17 mouse cellular contexts compared by ENCODE assay signal in the genomic region with DNA sequence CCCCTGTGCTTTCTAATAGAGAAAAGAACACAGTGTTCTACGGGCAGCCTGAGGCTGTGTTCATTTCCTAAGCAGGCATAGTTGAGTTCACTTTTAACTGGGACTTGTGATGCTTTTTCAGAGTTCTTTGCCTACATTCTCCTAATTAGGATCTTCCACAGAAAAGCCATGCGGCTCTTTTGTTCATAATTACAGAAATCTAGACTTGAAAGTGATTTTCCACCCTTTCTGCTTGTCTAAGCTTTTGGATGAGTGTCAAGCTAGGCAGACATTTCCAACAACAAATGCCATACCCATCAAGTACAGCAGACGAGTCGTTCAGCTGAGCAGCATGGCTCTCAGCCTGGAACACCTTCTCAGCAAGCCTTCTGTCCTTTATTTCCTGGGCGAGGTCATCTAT.
DNase-seq lines count a peak whose midpoint lies in the region; ATAC-seq and TF ChIP-seq lines count a peak whose summit lies in the region.
"Had no signal": no experiment of that assay in that cellular context is flagged by ENCODE, and none has a peak within 500 bp of the region (broad histone marks: within the 10 kb centered on the region; RNA-seq: fewer than 3 reads in every experiment).

No protein-coding gene starts in this region.

- WGBS in midbrain, postnatal 0 days = 73% methylated on average over 5 of the region's 5 CpGs
- WGBS in midbrain, embryonic 13.5 days = 83% methylated on average over 5 of the region's 5 CpGs
- WGBS in forebrain, embryonic 16.5 days = 17% methylated on average over 5 of the region's 5 CpGs

- H3K4me2 ChIP-seq in midbrain, postnatal 0 days (ENCODE audit: low read depth, low read length, poor library complexity, severe bottlenecking) = no peak overlapping the region
- H3K4me2 ChIP-seq in midbrain, embryonic 13.5 days (replicated peaks) = no peak overlapping the region
- H3K4me2 ChIP-seq in forebrain, embryonic 16.5 days (ENCODE audit: low read length) = no peak overlapping the region
- H3K4me2 ChIP-seq: embryonic facial prominence, embryonic 13.5 days; heart, embryonic 11.5 days; limb, embryonic 13.5 days had no signal

- H3K27ac ChIP-seq in midbrain, postnatal 0 days (ENCODE audit: low read depth, low read length) = no peak overlapping the region
- H3K27ac ChIP-seq in midbrain, embryonic 13.5 days = no peak overlapping the region
- peak overlapping the region; percentile 65 for H3K27ac ChIP-seq in forebrain, embryonic 16.5 days (ENCODE audit: low read length)
- H3K27ac ChIP-seq: embryonic facial prominence, embryonic 13.5 days; limb, embryonic 13.5 days; midbrain, embryonic 10.5 days had no signal

- peak; percentile 8 to 34 for DNase-seq in cerebellum, postnatal 14 days
- peak; percentile 3 for DNase-seq in midbrain, postnatal 0 days (ENCODE audit: low spot score)
- DNase-seq in layer of hippocampus, postnatal 14 days (ENCODE audit: low spot score in 2 of 2) = peak; percentile 44 to 78
- no peak for DNase-seq in urinary bladder, adult 18-20 months (ENCODE audit: low spot score in 2 of 2)
- DNase-seq in ovary, adult 18-20 months (ENCODE audit: low spot score) = no peak
- DNase-seq: B cell, adult 2 months; gastrocnemius, postnatal 25 days; heart, postnatal 36 days; kidney, adult 8-10 months; lung, postnatal 36 days had no signal

- H3K4me1 ChIP-seq in midbrain, postnatal 0 days (ENCODE audit: insufficient read depth, low read length) = no peaks in the 10 kb centered on the region
- H3K4me1 ChIP-seq in midbrain, embryonic 13.5 days (replicated peaks) = no peaks in the 10 kb centered on the region
- peaks cover 5% of the 10 kb centered on the region; the same call in 1 of the 2 replicates for H3K4me1 ChIP-seq in forebrain, embryonic 16.5 days (replicated peaks; ENCODE audit: control insufficient read depth, insufficient read depth, low read length)
- H3K4me1 ChIP-seq: embryonic facial prominence, embryonic 13.5 days; limb, embryonic 13.5 days; midbrain, embryonic 10.5 days had no signal

- no peak overlapping the region for H3K9ac ChIP-seq in midbrain, postnatal 0 days (replicated peaks; ENCODE audit: low read length, poor library complexity, severe bottlenecking)
- no peak overlapping the region for H3K9ac ChIP-seq in midbrain, embryonic 13.5 days (replicated peaks)
- no peak overlapping the region for H3K9ac ChIP-seq in forebrain, embryonic 16.5 days (replicated peaks; ENCODE audit: low read depth, low read length)
- H3K9ac ChIP-seq: embryonic facial prominence, embryonic 13.5 days; limb, embryonic 13.5 days had no signal

- H3K9me3 ChIP-seq in midbrain, postnatal 0 days (ENCODE audit: low read length) = no peaks in the 10 kb centered on the region
- no peaks in the 10 kb centered on the region for H3K9me3 ChIP-seq in midbrain, embryonic 13.5 days
- H3K9me3 ChIP-seq in forebrain, embryonic 16.5 days (ENCODE audit: control insufficient read depth, low read length) = no peaks in the 10 kb centered on the region
- H3K9me3 ChIP-seq: embryonic facial prominence, embryonic 13.5 days; limb, embryonic 13.5 days; midbrain, embryonic 10.5 days had no signal

- H3K36me3 ChIP-seq in midbrain, postnatal 0 days (ENCODE audit: insufficient read depth, low read length) = no peaks in the 10 kb centered on the region
- no peaks in the 10 kb centered on the region for H3K36me3 ChIP-seq in midbrain, embryonic 13.5 days
- H3K36me3 ChIP-seq in forebrain, embryonic 16.5 days (ENCODE audit: control insufficient read depth, insufficient read depth) = no peaks in the 10 kb centered on the region
- H3K36me3 ChIP-seq: embryonic facial prominence, embryonic 13.5 days; limb, embryonic 13.5 days; midbrain, embryonic 10.5 days had no signal

- no peak overlapping the region for H3K4me3 ChIP-seq in midbrain, postnatal 0 days (ENCODE audit: low read depth, low read length)
- no peak overlapping the region for H3K4me3 ChIP-seq in midbrain, embryonic 13.5 days (replicated peaks)
- no peak overlapping the region for H3K4me3 ChIP-seq in forebrain, embryonic 16.5 days (replicated peaks; ENCODE audit: low read length)
- H3K4me3 ChIP-seq: embryonic facial prominence, embryonic 13.5 days; limb, embryonic 13.5 days; midbrain, embryonic 10.5 days had no signal

- ATAC-seq in cerebellum, adult (ENCODE audit: insufficient number of reproducible peaks, low FRiP score, low TSS enrichment) = no peak
- no peak for ATAC-seq in midbrain, postnatal 0 days (ENCODE audit: low FRiP score)
- no peak for ATAC-seq in midbrain, embryonic 13.5 days
- ATAC-seq in forebrain, embryonic 16.5 days = peak; percentile 88

- H3K27me3 ChIP-seq in midbrain, postnatal 0 days (ENCODE audit: insufficient read depth, low read length) = no peaks in the 10 kb centered on the region
- H3K27me3 ChIP-seq in midbrain, embryonic 13.5 days = no peaks in the 10 kb centered on the region
- no peaks in the 10 kb centered on the region for H3K27me3 ChIP-seq in forebrain, embryonic 16.5 days (replicated peaks; ENCODE audit: control insufficient read depth, insufficient read depth, low read length)
- H3K27me3 ChIP-seq: embryonic facial prominence, embryonic 13.5 days; limb, embryonic 13.5 days had no signal

- no peak for TF ChIP-seq CTCF in midbrain, postnatal 0 days (IDR thresholded peaks at IDR 0.05)

Comparison
In these comparisons a context has a peak if more than half of its experiments do, and no peak if none do; other contexts are left out.
1. DNase-seq: peak in cerebellum, postnatal 14 days (2 of 2), midbrain, postnatal 0 days (single experiment) and layer of hippocampus, postnatal 14 days (2 of 2); none in urinary bladder, adult 18-20 months (0 of 2) and ovary, adult 18-20 months (single experiment).